Comparison of ENCODE assay signal across 8 mouse cellular contexts in the genomic region with DNA sequence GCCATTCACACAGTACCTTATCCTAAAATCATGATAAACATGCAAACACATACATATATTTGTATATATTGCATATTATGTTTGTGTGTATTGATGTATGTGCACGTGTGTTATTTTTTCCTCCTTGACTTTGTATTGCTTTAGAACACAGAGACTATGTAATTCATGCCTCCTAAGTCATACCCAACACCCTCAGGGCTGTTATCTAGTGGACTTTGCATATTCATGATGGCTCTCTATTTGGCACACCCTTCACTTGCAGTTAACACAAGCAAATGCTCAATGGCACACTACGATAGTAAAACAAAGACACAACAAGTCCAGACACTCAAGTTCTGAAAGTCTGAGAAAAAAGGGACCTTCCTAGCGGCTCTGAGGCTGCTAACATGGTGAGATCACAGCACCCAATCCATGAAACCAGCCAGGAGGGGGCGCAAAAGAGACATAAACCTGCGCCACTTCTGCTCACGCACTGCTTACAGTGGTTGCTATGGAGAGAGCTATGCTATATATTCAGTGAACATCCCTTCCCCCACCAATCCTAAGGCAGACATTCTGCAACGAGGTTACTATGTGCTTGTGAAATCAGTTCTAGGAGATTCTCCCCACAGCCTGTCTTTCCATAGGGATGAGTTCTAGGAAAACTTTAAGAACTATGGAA.
DNase-seq lines count a peak whose midpoint lies in the region; ATAC-seq and TF ChIP-seq lines count a peak whose summit lies in the region.

No protein-coding gene starts in this region.

- H3K4me1 ChIP-seq in cerebellum, adult 2 months (ENCODE audit: control insufficient read depth, insufficient read depth, low read length), result no peaks in the 10 kb centered on the region
- H3K4me1 ChIP-seq in hindbrain, embryonic 15.5 days (replicated peaks), result no peaks in the 10 kb centered on the region
- H3K4me1 ChIP-seq in lung, postnatal 0 days (ENCODE audit: insufficient read depth, low read depth, low read length), result no peaks in the 10 kb centered on the region

- TF ChIP-seq EP300 in lung, postnatal 0 days (IDR thresholded peaks at IDR 0.05), result no peak

- H3K9ac ChIP-seq in hindbrain, embryonic 15.5 days, result no peak overlapping the region
- H3K9ac ChIP-seq in lung, postnatal 0 days (replicated peaks; ENCODE audit: low read depth), result no peak overlapping the region

- H3K9me3 ChIP-seq in hindbrain, embryonic 15.5 days, result no peaks in the 10 kb centered on the region
- H3K9me3 ChIP-seq in lung, postnatal 0 days (ENCODE audit: low read length), result no peaks in the 10 kb centered on the region

- no peak overlapping the region for H3K27ac ChIP-seq in cerebellum, adult 2 months (ENCODE audit: insufficient read depth, low read length)
- no peak overlapping the region for H3K27ac ChIP-seq in hindbrain, embryonic 15.5 days (replicated peaks)
- no peak overlapping the region for H3K27ac ChIP-seq in lung, postnatal 0 days (ENCODE audit: low read length)

- no peak overlapping the region for H3K4me2 ChIP-seq in hindbrain, embryonic 15.5 days
- no peak overlapping the region for H3K4me2 ChIP-seq in lung, postnatal 0 days (replicated peaks; ENCODE audit: low read depth, low read length)

- peak; percentile 92 for ATAC-seq in hindbrain, embryonic 15.5 days (ENCODE audit: low FRiP score, low read depth)
- ATAC-seq in lung, postnatal 0 days, result peak; percentile 91

- no peaks in the 10 kb centered on the region for H3K36me3 ChIP-seq in hindbrain, embryonic 15.5 days
- H3K36me3 ChIP-seq in lung, postnatal 0 days (ENCODE audit: insufficient read depth, low read length), result no peaks in the 10 kb centered on the region

- H3K4me3 ChIP-seq in cerebellum, adult 2 months (replicated peaks; ENCODE audit: insufficient read depth, low read depth, low read length), result no peak overlapping the region
- H3K4me3 ChIP-seq in hindbrain, embryonic 15.5 days, result no peak overlapping the region
- H3K4me3 ChIP-seq in lung, postnatal 0 days (ENCODE audit: low read depth, low read length), result no peak overlapping the region

- WGBS in cerebellum, adult 2 months, result 21% methylated on average over 7 of the region's 7 CpGs
- 13% methylated on average over 7 of the region's 7 CpGs for WGBS in hindbrain, embryonic 15.5 days
- 13% methylated on average over 7 of the region's 7 CpGs for WGBS in lung, postnatal 0 days

- no peaks in the 10 kb centered on the region for H3K27me3 ChIP-seq in cerebellum, adult 2 months (ENCODE audit: control insufficient read depth, insufficient read depth, low read length)
- no peaks in the 10 kb centered on the region for H3K27me3 ChIP-seq in hindbrain, embryonic 15.5 days
- H3K27me3 ChIP-seq in lung, postnatal 0 days (replicated peaks; ENCODE audit: insufficient read depth, low read length), result no peaks in the 10 kb centered on the region

- TF ChIP-seq POLR2A in cerebellum, adult 2 months (IDR thresholded peaks at IDR 0.05; ENCODE audit: borderline replicate concordance, insufficient read depth, low read length), result no peak

- peak; percentile 28 for DNase-seq in MEL-GATA-1-ER (ENCODE audit: extremely low read depth, low read depth)
- DNase-seq in cerebellum, adult 2 months, result peak; percentile 57 to 64
- DNase-seq in frontal cortex, postnatal 10 days (ENCODE audit: low spot score in 2 of 2), result peak; percentile 76 to 79
- peak; percentile 55 to 69 for DNase-seq in layer of hippocampus, postnatal 14 days (ENCODE audit: low spot score in 2 of 2)
- DNase-seq in lung, postnatal 0 days (ENCODE audit: low spot score), result peak; percentile 91
- peak; percentile 65 for DNase-seq in ovary, postnatal 36 days (ENCODE audit: low spot score)
- DNase-seq in thymus, postnatal 14 days, result peak; percentile 49

- TF ChIP-seq CTCF in cerebellum, adult 2 months (IDR thresholded peaks at IDR 0.05; ENCODE audit: borderline replicate concordance, insufficient read depth, low read depth, low read length), result peak; percentile 62
- peak; percentile 85 for TF ChIP-seq CTCF in lung, postnatal 0 days (IDR thresholded peaks at IDR 0.05)

Comparison
In these comparisons a context has a peak if more than half of its experiments do, and no peak if none do; other contexts are left out.
1. DNase-seq: peak in every context shown above with its lines; median percentile 91 in lung, postnatal 0 days; 78 in frontal cortex, postnatal 10 days; 65 in ovary, postnatal 36 days; 62 in layer of hippocampus, postnatal 14 days; 60 in cerebellum, adult 2 months; 49 in thymus, postnatal 14 days; 28 in MEL-GATA-1-ER.